Mouse (Mus musculus) right cerebral cortex, postnatal 25 days (tissue): ENCODE measurements around the gene Actbl2.

Experiments used
- DNase-seq: peaks from one replicate; pipeline ENCODE4 v3.0.0; 2022

Actbl2 gene

DNA sequence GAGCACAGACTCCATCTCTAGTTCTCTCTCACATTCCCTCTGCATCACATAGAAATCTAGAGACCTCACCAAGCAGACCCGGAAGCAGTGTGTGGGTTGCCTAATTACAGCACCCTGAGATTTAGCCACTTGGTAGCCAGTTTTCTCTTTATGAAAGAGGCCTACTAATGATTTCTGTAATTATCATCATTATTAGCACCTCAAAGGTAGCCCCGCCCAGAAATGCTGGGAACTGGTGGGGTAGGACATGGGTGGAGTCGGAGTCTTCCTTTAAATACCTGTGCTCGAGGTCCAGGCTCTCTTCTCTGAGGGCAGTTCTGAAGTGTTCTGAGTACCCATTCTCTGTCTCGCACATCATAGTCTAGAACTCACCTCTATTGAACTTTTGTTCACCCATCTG, at the start of gene Actbl2:
Actbl2 (plus strand) TSS at position 301 of the 400 bp plus-strand sequence.
- DNase-seq, result no peak

DNA sequence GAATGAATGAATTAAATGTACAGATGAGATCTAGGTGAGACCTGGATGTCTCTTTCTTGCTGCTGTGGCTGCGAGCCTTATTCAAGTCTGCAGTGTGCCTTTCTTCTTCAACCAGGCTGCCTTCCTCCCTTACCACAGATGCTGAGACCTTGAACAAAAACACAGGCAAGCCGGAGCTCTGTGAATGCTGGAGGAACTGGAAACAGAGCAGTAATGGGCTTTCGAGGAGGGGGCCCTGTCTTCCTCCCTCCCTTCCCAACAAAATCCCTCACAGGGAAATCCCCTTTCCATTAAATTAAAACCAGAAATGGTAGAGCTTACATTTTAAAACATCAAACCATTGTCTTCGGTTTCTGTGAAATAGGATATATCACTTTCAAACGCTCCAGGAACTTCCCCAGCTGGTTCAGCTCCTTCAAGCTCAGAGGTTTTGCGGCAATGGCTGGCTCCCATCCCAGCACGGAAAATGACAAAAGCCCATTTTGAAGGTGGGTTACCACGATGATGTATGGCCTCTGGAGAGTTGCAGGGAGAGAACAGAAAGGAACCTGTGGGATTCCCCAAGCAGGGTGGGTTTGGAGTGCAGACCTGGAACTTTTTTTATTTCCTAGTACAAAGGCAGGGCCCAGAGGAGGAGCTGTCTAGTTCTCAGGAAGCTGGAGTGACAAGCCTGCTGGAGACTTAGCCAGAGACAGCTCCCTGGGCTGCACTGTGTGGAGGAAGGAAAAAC, 44.0 kb upstream of the Actbl2 start:
- no peak for DNase-seq

DNA sequence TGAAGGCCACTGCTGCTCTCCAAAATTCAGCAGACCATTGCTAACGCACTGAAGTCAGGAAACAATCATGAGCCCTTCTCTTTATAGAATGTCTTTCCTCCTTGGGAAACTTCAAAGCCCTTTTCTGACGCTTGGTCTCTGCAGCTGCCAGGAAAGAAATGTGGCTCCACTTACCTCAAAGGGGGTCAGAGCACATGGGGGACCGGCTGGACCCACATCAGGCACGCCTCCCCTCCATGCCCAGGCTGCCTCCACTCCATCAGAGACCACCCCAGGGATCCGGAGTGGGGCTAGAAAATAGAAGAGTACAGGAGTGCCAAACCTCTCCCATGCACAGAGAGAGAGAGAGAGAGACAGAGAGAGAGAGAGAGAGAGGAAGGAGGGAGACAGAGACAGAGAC, 26.0 kb upstream of the Actbl2 start:
- DNase-seq, result no peak

DNA sequence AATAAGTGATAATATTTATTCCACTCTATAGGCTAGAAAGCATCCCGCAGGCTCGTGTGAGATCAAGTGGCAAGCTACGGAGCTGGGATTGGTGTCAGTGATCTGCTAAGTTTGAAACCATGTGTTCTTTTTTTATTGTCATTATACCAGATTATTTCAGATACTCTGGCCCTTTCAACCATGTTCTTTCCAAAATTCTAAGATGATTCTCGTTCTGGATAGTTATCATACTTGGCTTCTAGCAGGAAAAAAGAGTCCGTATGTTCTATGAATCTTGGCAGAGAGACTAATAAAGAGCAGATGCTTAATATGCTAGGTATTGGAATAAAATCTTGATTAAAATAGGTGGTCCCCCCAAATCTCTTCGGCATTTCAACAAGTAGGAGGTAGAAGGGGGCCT, 25.3 kb upstream of the Actbl2 start:
- DNase-seq, result no peak

DNA sequence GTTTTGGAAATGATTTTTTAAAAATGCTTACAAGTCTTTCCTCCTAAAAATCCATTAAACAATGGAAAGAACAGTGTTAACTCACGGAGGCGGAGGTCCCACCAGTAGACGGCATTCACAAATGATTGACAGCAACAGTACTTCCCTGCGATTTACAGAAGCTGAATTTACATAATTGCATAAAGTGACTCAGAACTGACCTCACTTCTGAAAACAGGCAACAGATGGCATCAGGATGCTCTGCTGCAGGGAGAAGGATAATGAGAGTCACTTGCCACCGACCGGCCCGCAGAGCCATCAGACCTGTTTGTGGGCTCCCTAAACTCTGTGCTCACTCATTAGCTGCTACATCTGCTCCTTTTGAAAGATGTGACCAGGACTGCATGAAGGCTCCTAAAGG, 22.4 kb upstream of the Actbl2 start:
- DNase-seq, result no peak

DNA sequence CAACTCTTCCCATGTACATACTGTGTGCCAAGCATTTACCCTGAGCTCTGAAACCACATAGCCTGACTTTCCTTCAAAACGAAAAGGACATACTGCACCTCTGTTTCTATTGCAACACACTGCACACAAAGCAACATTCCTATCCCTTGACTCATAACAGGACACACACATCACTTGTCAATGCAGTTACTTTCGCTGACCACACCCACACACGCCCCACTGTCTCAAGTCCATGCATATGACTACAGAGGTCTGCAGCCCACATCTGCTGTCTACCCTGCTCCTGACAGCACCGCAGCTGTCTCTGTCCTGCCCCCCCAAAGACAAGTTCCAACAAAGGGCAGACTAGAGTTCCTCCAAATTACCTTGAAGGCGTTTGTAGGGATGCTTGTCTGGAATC, 21.5 kb upstream of the Actbl2 start:
- DNase-seq, result no peak

DNA sequence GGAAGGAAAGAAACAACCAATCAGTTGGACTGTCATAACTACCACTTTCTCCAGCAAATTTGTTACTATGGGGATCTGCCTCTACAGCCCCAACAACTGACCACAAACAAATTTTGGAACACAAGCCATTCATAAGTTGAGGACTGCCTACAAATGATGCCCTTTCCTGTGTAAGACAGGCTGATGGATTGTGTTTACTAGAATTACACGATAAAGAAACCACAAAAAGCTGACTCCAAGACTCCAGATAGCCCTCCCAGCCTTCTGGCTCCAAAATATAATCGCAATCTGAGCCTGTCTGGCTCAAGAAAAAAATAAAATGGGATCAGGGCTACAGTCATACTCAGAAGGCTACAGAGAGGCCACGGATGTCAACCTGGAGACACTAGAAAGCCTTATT, 20.2 kb upstream of the Actbl2 start:
- no peak for DNase-seq

DNA sequence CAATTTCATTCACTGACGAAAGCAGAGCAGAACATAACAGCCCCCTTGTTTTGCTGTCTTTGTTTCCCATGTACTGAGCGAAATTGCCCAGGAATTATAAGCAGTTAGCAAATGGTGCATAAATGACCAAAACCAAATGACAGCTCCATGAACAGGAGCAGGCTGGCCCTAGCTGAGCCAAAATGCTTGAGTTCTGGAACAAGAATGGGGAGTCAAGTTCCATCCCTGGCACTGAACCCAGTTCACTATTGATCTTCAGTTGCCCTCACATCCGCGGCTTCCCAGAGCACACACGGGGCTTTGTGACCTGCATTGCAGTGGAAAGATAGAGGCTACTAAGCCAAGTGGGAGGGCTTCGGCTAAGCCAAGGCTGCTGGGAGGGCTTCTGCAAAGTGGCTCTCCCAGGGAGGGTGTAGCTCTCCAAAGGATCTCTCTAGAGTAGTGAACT, 19.1 kb upstream of the Actbl2 start:
- no peak for DNase-seq

DNA sequence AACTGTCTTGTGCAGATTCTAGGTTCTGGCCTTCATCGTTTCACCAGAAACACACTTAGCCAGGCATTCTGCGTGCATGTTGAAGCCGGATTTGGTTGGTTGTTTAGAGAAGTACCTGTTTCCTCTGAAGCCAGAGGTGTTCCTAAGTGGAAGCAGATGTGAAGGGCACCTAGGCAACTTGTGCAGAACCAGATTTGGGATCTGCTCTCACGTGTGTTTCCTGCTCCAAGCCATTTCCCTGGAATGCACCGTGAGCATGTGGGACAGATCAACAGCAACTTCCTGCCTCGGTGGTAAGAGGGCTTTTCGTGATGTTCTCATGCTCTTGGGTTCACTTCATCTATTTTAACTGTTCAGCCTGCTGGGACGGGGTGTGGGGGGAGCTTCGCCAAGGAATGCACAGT, 18.4 kb upstream of the Actbl2 start:
- DNase-seq, result no peak

DNA sequence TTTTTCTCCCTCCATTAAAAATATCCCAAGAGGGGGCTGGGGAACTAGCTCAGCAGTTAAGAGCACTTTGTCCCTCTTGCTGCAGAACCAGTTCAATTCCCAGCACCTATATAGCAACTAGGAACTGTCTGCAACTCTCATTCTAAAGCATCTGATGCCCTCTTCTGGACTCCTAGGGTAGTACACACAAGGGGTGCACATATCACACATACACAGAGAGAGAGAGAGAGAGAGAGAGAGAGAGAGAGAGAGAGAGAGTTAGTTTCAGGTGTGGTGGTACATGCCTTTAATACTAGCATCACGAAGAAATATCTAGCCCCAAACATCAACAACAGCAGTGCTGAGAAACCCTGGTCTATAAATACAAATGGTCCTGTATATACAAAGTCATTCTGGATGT, 17.5 kb upstream of the Actbl2 start:
- no peak for DNase-seq

DNA sequence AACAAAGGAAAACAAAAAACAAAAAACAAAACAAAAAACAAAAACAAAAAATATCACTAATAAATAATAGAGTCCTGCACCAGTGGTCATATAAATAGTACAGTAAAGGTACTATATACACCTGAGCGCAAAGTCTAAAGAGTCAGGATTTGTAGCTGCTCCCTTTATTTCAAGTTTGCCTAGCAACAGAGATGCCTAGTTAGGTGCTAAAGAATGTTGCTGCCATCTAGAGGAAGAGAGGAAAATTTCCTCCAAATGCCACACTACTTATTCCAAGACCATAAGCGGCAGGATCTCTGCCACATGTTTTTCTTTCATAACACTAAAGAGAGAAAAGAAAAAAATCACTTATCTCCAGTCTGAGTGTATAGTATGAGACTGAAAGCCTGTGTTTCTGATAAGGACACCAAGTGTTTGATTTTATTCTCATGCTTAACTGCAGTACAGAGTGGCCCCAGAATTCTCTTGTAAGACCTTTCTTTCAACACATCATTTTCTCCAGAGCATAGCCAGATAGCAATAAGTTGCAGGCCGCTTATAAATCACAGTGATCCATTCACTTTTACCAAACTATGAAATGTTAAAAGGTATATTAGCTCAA, 16.8 kb upstream of the Actbl2 start:
- no peak for DNase-seq

DNA sequence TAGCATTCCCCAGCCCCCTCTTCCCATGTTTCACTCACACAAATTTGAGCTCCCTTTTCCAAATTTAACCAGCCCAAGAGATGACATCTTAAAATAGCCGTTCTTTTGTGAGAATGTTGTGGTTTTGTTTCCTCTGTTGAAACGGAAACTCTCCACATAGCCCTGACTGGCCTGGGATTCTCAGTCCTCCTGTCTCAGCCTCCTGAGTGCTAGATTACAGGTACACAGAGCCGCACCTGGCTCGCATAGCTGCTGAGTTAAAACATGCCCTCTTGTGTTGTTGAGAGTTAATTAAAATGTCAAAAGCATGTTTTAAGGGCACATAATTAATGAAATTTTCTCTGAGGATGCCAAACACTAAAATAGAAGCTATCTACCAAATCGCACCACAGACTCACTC, 3.7 kb upstream of the Actbl2 start:
- DNase-seq, result no peak

DNA sequence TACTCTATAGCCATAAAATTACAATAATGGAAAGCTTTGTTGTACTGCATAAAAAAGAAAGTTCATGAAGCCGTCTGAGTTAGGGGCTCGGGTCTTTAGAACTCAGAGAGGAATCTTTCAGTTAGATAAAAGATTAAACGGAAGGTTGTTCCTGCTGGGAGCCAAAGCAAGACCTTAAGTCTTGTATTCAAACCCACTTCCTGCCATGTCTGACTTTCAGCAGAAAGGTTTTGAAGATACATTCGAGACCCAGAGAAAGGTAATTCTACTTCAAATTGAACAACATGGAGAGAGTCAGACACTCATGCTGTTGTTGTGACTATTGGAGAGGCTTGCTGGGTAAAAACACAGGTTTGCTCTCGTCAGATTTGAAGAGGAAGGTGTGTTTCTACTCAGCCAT, 3.0 kb upstream of the Actbl2 start:
- no peak for DNase-seq

DNA sequence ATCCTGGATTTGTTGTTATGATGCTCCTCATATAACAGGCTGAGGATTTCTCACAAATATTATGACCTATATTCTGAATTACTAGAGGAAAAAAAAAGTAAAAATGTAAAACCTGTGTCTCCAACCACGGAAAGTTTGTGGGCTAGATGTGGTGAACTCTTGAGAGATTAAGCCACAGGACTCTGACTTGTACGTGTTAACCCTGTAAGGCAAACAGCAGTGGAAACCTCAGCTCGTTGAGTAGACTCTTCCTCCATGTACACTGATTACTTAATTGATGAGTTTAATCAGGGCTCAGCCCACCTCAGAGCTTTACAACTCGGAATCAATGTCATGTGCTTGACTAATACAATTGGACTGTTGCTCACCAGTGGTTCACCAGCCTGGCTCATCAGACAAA, 3.2 kb downstream of the Actbl2 start:
- no peak for DNase-seq

DNA sequence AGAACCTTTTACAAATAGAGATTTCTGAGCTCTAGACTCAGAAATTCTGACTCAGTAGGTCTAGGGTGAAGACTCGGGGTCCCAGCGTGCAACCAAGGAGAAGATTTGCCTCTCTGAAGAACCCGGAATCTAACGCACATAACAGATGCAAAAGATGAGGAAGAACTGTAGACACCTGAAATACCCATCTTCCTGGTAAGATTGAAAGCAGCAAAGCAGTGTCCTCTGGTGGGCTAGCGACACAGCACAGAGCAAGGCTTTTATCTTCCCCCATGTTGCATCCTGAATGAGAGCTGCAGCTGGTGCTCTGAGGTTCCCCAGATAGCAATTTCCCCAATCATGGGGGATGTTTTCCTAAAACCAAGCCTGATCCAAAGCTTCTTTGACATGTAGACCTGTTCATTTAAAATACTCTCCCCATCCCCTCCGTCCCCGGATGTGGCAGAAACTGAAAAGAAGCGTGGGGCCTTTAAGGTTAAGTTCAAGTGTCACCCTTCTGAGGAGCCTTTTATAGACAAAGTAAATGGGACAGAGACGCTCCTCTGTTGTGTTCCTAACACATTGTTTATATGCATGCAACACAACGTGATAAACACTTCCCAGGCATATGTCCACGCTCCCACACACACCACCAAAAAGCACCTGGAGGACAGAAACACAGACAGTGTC, 3.7 kb downstream of the Actbl2 start:
- DNase-seq, result no peak

DNA sequence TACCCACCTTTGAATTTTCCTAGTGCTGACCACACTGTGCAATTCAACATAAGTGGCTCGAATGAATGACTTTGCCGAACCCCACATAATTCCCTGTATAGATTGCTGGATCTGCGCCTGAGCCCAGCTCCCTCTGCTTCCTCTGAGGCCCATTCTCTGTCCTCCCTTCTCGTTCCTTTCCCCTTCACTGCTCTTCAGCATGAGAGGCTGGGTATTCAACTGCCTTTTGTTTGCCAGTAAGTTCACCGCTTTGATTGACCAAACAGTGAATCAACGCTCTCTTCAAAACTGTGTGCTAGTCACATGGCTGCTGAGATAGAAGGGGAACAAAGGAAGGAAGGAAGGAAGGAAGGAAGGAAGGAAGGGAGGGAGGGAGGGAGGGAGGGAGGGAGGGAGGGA, 4.3 kb downstream of the Actbl2 start:
- no peak for DNase-seq

DNA sequence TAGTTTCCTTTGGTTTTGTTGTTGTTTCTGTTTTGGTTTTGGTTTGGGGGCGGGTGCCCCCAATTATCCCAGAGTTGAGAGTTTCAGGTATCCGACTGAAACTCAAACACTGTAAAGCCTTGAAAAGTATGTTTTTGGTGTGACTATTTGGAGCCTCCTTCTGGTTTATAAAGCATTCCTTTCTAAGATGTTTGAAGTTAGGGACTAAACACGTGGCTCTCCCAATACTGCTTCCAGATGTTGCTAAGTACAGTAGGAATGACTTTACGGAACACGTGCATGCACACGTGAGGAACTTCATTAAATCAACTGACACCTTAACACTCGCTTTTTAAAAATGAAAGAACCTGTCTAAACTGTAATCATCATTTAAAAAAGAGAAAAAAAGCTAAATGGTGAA, 4.9 kb downstream of the Actbl2 start:
- DNase-seq, result no peak

DNA sequence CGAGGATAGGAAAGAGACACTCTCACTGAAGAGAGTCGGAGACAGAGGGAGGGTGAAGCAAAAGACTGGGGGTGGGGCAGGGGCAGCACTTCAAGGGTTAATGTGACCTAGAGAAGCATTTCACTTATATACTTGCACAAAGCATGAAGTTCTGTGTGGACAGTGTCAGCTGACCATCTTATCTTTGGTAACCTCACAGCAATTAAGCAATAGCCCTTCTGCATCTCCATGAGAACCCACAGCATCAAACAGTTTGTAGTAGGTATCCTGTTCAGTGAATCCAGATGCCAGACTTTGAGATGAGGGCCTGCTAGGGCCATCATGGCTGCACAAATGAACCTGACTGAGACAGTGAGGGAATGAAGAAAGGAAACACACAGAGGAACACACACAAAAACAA, 8.4 kb downstream of the Actbl2 start:
- DNase-seq, result no peak

DNA sequence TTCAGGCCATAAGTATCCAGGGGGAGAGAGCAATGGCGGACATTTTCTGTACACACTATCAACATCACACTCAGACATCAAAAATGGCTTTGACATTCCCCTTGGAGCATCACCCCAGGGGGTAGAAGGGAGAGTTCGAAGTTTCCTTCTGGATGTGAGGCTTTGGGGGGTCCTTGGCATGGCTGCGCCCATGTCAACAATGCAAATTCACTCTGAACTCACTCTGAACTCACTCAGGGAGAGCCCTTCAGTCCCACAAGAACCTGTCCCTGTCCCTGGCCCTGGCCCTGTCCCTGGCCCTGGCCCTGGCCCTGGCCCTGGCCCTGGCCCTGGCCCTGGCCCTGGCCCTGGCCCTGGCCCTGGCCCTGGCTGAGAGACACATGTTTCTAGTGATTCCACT, 8.9 kb downstream of the Actbl2 start:
- DNase-seq, result no peak

DNA sequence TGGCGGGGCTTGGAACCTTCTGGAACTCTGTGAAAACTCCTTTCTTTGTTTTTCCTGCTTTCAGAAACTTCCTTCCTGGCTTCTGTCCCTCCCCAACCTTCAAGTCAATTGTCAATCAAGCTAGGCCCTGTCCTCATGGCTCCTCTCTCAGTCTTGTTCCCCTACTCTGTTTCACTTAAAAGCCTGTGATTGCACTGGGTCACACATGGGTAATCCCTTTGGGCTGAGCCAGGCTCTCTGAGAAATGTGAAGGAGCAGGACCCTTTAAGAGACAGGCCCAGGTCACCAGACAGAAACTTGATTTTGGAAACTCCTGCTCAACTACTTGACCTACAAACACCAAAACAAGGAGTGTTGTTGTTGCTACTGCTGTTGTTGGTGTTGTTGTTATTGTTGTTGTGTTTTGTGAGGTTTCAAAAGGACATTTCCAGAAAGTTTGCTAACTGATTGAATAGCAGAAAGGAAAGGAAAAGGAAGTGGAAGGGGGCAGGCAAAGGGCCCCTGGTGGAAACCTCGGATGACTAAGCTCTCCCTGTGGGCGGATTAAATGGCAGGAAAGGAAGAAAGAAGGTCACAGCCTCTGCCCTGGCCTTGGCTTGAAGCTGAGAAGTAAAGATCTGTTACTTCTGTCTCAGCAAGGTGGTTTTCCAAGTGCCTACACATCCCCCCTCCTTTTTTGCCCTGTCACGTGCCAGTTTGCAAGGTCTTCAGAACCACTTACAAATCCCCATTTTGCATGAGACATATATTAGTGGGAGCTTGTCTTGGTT, 10.6 kb downstream of the Actbl2 start:
- DNase-seq, result no peak

DNA sequence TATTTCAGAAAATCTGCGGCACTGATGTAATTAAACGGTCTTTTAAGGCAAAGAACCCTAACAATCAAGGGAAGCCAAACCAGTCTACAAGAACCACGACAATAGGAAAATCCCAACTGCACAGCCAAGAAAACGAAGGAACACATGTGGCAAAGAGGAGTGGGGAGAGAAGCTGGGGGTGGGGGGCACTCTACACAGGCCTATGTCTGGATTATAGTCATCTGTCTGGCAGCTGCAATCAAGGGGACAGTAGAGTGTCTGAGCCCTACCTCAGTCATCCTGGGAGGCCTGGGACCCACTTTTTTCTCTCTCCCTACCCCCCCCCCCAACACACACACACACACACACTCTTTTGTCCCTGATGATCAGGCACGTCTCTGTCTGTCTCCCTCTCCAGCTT, 12.0 kb downstream of the Actbl2 start:
- no peak for DNase-seq

DNA sequence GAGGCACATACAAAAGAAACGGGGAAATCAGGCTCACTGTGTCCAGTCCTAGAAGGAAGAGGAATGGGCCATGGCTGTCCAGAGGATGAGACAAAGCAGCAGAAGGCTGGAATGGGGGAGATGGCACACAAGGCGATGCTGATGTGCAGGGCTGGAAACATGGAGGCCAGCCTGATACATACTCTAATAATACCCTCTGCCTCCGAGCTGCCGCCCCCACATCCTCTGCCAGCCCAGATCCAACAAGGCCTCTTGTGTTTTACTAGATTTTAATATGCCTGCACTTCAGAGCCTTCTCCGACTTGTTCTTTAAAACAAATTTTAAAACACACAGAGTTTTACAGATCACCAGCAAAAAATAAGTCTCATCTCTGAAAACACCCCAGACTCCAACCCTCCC, 14.2 kb downstream of the Actbl2 start:
- DNase-seq, result no peak

DNA sequence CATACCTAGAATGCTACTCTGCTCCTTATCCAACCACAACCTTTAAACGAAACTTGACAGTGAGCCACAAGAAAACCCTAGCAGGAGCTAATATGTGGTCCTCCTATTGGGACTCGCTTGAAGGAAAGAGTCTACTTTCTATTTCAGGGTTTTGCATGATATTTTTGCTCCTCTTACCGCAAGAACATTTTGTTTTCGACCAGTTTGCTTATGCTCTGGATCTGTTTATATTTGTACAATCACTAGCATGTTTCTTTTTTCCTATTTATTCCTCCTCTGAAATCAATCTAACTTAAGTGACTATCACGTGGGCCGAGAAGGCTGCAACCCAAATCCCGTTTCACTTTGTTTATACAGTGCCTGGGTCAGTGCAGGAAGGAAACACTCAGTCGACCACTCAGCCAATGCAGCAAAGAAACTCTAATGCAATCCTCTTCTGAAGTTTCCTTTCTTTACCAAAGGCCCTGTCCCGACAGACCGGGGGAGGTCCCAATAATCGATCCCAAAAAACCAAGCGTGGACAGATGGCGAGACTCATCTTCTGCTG, 15.0 kb downstream of the Actbl2 start:
- DNase-seq, result no peak
